Mouse (Mus musculus) cerebellum, adult 2 months (tissue): ENCODE results near the gene Spsb1. TPM values are rescaled to one million over a fixed set of nuclear protein-coding genes. Genes with fewer than 3 reads are reported as not detected.

Source experiments
- DNase-seq, 2 experiments: peaks; one replicate each; pipeline ENCODE4 v3.0.0; 2021
- H3K27ac ChIP-seq: fragments of 200-500 bp; 2 replicates; pipeline ENCODE4 v1.5.1; 2012; ENCODE audit warnings: low read length, control low read depth, inconsistent platforms; ENCODE audit not compliant: insufficient read depth
- H3K27me3 ChIP-seq: fragments of 200-500 bp; 2 replicates; pipeline ENCODE4 v1.6.1; 2012; ENCODE audit warnings: inconsistent platforms, mild to moderate bottlenecking, low read length, moderate library complexity; ENCODE audit not compliant: control insufficient read depth, insufficient read depth
- H3K4me1 ChIP-seq: fragments of 200-500 bp; 2 replicates; pipeline ENCODE4 v1.6.1; 2011; ENCODE audit warnings: low read length; ENCODE audit not compliant: control insufficient read depth, insufficient read depth
- H3K4me3 ChIP-seq: fragments of 200-500 bp; replicated peaks from 2 replicates; pipeline ENCODE3; 2011; ENCODE audit warnings: mild to moderate bottlenecking, low read depth, low read length, control low read depth; ENCODE audit not compliant: insufficient read depth
- CTCF ChIP-seq: fragments of 200-500 bp; IDR thresholded peaks from 2 replicates; pipeline ENCODE4 v1.5.1; 2011; ENCODE audit warnings: low read depth, mild to moderate bottlenecking, control low read depth, low read length, moderate library complexity, borderline replicate concordance; ENCODE audit not compliant: insufficient read depth
- POLR2A ChIP-seq: fragments of 200-500 bp; IDR thresholded peaks from 2 replicates; pipeline ENCODE4 v1.6.1; 2011; ENCODE audit warnings: low read length, control low read depth, borderline replicate concordance; ENCODE audit not compliant: insufficient read depth
- WGBS: fragments of 180-500 bp; shearing (Covaris S2); methylation state at CpG from one replicate; pipeline ENCODE4 v1.1.7; 2018; 5-methylcytosine and 5-hydroxymethylcytosine counted together
- polyA plus RNA-seq: library from polyadenylated mRNA; depleted of rRNA; stranded (reverse); fragments of >200 nt; gene quantifications from 2 replicates; pipeline ENCODE4 v1.2.3, GENCODE M21; 2012

Gene Spsb1
- polyA plus RNA-seq, 1 experiment, result 25.3 TPM

DNA sequence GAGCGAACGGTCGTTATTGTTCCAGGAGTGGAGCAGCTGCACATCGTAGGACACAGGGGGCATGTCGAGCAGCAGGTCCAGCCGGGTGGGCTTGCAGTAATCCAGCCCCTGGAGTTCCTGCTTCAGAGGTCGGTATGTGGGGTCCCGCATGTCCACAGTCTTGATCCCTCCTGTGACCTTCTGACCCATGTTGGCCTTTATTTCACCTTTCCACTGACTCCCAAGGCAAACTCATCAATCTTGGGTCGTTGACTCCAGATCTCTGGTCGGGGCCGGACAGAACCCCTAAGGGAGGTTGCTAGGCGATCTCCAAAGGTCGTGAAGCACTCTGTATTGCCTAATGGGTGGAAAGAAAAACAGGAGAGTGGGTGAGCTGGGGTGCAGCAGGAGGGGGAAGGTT, 47.9 kb downstream of the Spsb1 start:
- 60% methylated on average over 13 of the region's 13 CpGs for WGBS
- H3K27ac ChIP-seq, result no peak overlapping the region
- no peak overlapping the region for H3K4me3 ChIP-seq
- no peaks in the 10 kb centered on the region; the same call in 1 of the 2 replicates for H3K4me1 ChIP-seq
- H3K27me3 ChIP-seq, result no peaks in the 10 kb centered on the region
- TF ChIP-seq CTCF, result no peak
- TF ChIP-seq POLR2A, result no peak
- no peak for DNase-seq

GRCm38 (mm10) chr4:149905302-149905974, 49.4 kb downstream of the Spsb1 start:
- no peaks in the 10 kb centered on the region for H3K27me3 ChIP-seq
- H3K4me1 ChIP-seq, result no peaks in the 10 kb centered on the region; the same call in 1 of the 2 replicates
- H3K27ac ChIP-seq, result no peak overlapping the region
- no peak for DNase-seq
- no peak for TF ChIP-seq POLR2A
- TF ChIP-seq CTCF, result no peak
- 86% methylated on average over 10 of the region's 10 CpGs for WGBS
- no peak overlapping the region for H3K4me3 ChIP-seq

DNA sequence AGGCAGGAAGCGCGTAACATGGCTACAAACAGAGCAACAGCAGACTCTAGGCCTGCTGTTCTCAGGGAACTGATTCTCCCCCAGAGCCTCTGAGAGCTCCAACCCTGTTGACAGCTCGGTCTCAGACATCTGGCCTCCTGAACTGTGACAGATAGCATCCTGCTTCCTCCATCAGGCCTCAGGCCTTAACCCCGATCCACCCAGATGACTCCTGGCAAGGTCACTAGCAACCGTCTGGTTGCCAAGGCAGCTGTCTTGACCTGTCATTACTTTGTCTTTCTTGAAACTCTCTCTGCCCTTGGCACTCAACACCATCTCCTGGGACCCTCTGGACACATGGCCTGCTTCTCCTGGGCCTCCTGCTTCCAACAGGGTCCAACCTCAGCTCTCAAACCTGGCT, 51.8 kb downstream of the Spsb1 start:
- Histone ChIP-seq H3K27me3 (no peaks in the 10 kb centered on the region), H3K27ac (no peak overlapping the region), H3K4me3 (no peak overlapping the region), H3K4me1 (no peaks in the 10 kb centered on the region; the same call in 1 of the 2 replicates)
- no peak for DNase-seq
- TF ChIP-seq POLR2A (no peak), CTCF (no peak)
- WGBS, result 60% methylated on average over 5 of the region's 5 CpGs

DNA sequence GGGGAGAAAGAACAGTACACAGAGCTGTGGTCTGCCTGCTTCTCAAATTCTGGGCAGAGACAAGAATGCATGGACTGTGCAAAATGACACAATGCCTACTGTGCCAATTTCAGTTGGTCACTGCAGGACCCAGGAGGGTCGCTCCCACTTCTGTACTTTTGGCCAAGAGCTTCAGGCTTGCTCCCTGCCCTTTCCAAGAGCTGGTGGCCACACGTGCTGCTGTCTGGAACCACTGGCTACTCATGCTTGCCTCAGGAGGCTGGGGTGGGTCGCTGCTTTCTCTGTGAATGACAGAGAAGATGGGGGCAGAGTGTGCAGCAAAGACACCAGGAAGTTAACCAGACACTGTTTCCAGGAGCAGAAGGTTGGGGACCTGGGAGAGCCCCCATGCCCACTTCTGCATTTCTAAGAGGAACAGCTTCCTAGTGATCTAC, 53.5 kb downstream of the Spsb1 start:
- Histone ChIP-seq H3K4me3 (no peak overlapping the region), H3K27me3 (no peaks in the 10 kb centered on the region), H3K27ac (no peak overlapping the region), H3K4me1 (no peaks in the 10 kb centered on the region; the same call in 1 of the 2 replicates)
- 31% methylated on average over 3 of the region's 3 CpGs for WGBS
- TF ChIP-seq CTCF (no peak), POLR2A (no peak)
- no peak for DNase-seq

DNA sequence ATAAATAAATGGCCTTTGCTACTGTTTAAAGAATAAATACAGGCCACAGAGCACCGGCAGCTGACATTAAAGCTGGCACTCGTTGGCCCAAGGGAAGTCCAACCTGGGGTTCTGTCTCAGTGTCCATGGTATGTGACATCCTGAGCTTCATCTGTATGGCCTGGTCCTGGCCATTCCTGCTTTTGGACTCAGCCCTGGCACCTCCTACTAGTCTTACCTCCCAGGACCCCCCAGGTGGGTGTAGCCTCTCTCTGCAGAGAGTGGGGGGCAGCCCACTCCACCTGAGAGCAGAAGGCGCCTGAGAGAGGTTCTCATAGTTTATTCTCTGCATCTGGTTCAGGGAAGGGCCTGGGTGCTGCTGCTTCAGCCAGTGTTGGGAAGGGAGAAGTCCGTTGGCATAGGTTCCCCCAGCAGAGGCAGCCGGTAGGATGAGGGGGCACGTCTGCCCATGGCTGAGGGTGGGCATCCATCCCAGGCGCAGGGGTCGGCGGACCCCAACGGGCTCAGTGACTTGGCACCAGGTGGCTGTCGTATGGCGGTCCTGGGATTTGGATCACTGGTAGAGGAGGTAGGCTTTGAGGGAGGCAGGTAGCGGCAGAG, 57.1 kb downstream of the Spsb1 start:
- WGBS, result 58% methylated on average over 13 of the region's 13 CpGs
- no peak overlapping the region for H3K4me3 ChIP-seq

DNA sequence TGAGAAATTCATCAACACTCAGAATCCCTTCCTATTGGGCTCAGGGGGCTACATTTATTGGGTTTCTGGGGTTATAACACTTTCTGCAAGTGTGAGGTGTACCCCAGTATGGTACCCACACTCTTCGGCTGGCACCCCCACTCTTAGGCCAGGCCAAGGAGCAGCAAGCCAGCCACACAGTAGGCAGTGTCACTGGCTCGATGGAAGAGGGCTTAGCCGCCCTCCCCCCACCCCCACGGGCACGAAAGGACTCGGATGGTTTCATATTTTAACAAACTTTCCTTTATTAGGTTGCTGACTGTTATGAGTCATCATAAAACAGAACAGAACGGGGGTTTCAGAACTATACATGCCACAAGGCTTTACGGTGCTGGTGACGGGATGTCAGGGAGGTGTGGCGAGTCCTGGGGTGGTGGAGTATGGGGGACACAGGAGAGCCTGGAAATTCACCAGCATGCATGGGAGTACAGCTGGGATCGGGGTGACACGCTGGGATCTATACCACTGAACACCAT, 58.8 kb downstream of the Spsb1 start:
- Histone ChIP-seq H3K4me3 (no peak overlapping the region), H3K27me3 (no peaks in the 10 kb centered on the region), H3K4me1 (peaks cover 5% of the 10 kb centered on the region; the same call in 1 of the 2 replicates), H3K27ac (no peak overlapping the region)
- DNase-seq, result no peak
- WGBS, result 78% methylated on average over 12 of the region's 12 CpGs
- TF ChIP-seq POLR2A, result no peak
- TF ChIP-seq CTCF, result no peak

More for the DNA sequence above, 57.1 kb downstream of the Spsb1 start:
- no peak for DNase-seq
- peaks cover 5% of the 10 kb centered on the region; the same call in 1 of the 2 replicates for H3K4me1 ChIP-seq
- TF ChIP-seq POLR2A (no peak), CTCF (no peak)
- H3K27me3 ChIP-seq, result no peaks in the 10 kb centered on the region
- no peak overlapping the region for H3K27ac ChIP-seq

GRCm38 (mm10) chr4:149895226-149895625, 59.6 kb downstream of the Spsb1 start:
- peaks cover 5% of the 10 kb centered on the region; the same call in 1 of the 2 replicates for H3K4me1 ChIP-seq
- H3K27ac ChIP-seq, result no peak overlapping the region
- no peak overlapping the region for H3K4me3 ChIP-seq
- 93% methylated on average over 7 of the region's 7 CpGs for WGBS
- no peak for DNase-seq
- no peaks in the 10 kb centered on the region for H3K27me3 ChIP-seq
- TF ChIP-seq POLR2A (no peak), CTCF (no peak)
